Mouse (Mus musculus) hindbrain, embryonic 14.5 days (tissue): ENCODE results near the gene Gm45808. TPM values are rescaled to one million over a fixed set of nuclear protein-coding genes. Genes with fewer than 3 reads are reported as not detected.

Experiments used
- ATAC-seq: fragments of 200-750 bp; cut with Nextera tagmentation; 2 replicates; pipeline ENCODE4 v1.8.0; 2017; ENCODE audit warnings: moderate number of reproducible peaks, mild to moderate bottlenecking, moderate TSS enrichment, moderate library complexity; ENCODE audit not compliant: low FRiP score
- DNase-seq: peaks from one replicate; pipeline ENCODE4 v3.0.0-alpha.2; 2015; ENCODE audit warnings: low spot score
- H3K27ac ChIP-seq: fragments of 300-500 bp; sonication (generic); 2 replicates; pipeline ENCODE4 v1.5.1; 2014; ENCODE audit warnings: mild to moderate bottlenecking, moderate library complexity
- H3K27me3 ChIP-seq: fragments of 300-500 bp; sonication (generic); 2 replicates; pipeline ENCODE4 v1.6.1; 2014; ENCODE audit warnings: mild to moderate bottlenecking, low read length, mixed read lengths; ENCODE audit not compliant: control insufficient read depth, insufficient read depth
- H3K36me3 ChIP-seq: fragments of 300-500 bp; sonication (generic); replicated peaks from 2 replicates; pipeline ENCODE4 v1.6.1; 2014; ENCODE audit not compliant: control insufficient read depth, insufficient read depth
- H3K4me1 ChIP-seq: fragments of 300-500 bp; sonication (generic); replicated peaks from 2 replicates; pipeline ENCODE4 v1.6.1; 2014; ENCODE audit warnings: antibody characterized with exemption, low read length, mixed read lengths; ENCODE audit not compliant: control insufficient read depth, insufficient read depth
- H3K4me2 ChIP-seq: fragments of 300-500 bp; sonication (generic); replicated peaks from 2 replicates; pipeline ENCODE4 v1.6.1; 2014; ENCODE audit warnings: mild to moderate bottlenecking, moderate library complexity
- H3K4me3 ChIP-seq: fragments of 300-500 bp; sonication (generic); replicated peaks from 2 replicates; pipeline ENCODE4 v1.5.1; 2014; ENCODE audit warnings: mild to moderate bottlenecking, low read length
- H3K9ac ChIP-seq: fragments of 300-500 bp; sonication (generic); 2 replicates; pipeline ENCODE4 v1.6.1; 2014
- H3K9me3 ChIP-seq: fragments of 300-500 bp; sonication (generic); 2 replicates; pipeline ENCODE4 v1.6.1; 2016; ENCODE audit warnings: low read length; ENCODE audit not compliant: control insufficient read depth
- WGBS: fragments of 180-500 bp; shearing (Covaris S2); extraction: QIAGEN DNeasy Blood & Tissue Kit; methylation state at CpG from one replicate; pipeline ENCODE4 v1.1.7; 2014; 5-methylcytosine and 5-hydroxymethylcytosine counted together
- microRNA-seq: library from miRNA; unstranded; fragments of <30 nt; microRNA quantifications from one replicate; pipeline ENCODE4, GENCODE M21; 2016
- polyA plus RNA-seq: library from polyadenylated mRNA; unstranded; fragments of >200 nt; fragmentation: Nextera tagmentation; extraction: Ambion mirVana; gene quantifications from 2 replicates; pipeline ENCODE4 v1.2.1, GENCODE M21; 2014

Gm45808 gene
- polyA plus RNA-seq, 1 experiment from 2014 or later, result not detected

DNA sequence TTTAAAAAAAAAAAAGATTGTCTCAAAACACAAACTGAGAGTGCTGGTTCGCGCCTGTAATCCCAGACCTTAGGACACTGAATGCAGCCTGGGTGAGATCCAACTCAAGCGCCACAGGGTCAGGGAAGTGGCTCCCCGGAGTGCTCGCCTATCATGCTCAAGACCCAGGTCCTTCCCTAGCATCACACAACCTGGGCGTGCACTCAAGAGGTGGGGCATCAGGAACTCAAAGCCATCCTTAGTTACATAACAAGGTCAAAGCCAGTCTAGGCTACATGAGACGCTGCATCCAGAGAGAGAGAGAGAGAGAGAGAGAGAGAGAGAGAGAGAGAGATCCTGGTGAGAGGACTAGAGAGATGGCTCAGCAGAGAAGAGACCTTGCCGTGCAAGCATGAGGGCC is 60.1 kb downstream of the Gm45808 start:
- 0 out of 2 replicates have a peak, but pooled peaks cover 2% of the 10 kb centered on the region for H3K27me3 ChIP-seq
- no peak overlapping the region for H3K27ac ChIP-seq
- no peak overlapping the region for H3K4me2 ChIP-seq
- no peaks in the 10 kb centered on the region for H3K9me3 ChIP-seq
- ATAC-seq (no peak), DNase-seq (no peak)
- WGBS, result 94% methylated on average over 8 of the region's 8 CpGs
- H3K9ac ChIP-seq, result no peak overlapping the region
- H3K4me1 ChIP-seq, result no peaks in the 10 kb centered on the region
- H3K4me3 ChIP-seq, result no peak overlapping the region
- peaks cover 97% of the 10 kb centered on the region for H3K36me3 ChIP-seq

DNA sequence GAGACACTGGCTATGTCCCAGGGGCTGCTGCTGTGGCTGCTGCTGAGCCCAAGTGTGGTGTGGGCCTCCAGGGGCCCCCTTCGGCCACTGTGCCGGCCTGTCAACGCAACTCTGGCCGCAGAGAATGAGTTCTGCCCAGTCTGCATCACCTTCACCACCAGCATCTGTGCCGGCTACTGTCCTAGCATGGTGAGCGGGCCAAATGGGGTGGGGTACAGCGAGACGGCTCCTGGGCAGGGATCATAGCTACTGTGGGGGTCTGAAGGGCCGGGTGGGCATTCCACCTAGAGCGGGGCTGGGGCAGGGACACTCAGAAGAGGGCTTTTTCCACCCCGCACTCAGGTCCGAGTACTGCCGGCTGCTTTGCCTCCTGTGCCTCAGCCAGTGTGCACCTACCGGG is 65.4 kb downstream of the Gm45808 start:
- Histone ChIP-seq H3K27ac (no peak overlapping the region), H3K4me3 (no peak overlapping the region), H3K4me2 (no peak overlapping the region), H3K9me3 (no peaks in the 10 kb centered on the region), H3K27me3 (peaks cover 55% of the 10 kb centered on the region), H3K36me3 (peaks cover 61% of the 10 kb centered on the region), H3K9ac (no peak overlapping the region), H3K4me1 (no peaks in the 10 kb centered on the region)
- WGBS, result 91% methylated on average over 14 of the region's 14 CpGs
- DNase-seq (no peak), ATAC-seq (no peak)

DNA sequence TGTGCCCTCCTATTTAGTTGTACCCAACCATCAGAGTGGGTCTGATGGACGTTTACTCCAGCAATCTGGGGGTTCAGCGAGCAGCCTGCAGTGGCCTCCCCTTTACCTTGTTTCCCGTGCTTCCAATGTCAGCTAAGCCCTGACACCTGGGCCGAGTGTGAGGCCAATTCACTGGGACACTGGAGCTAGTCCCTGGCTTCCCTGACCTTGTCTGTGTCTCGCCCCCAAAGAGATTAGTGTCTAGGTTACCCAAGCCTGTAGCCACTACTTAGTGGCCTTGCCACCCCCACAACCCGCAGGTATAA is 66.0 kb downstream of the Gm45808 start, which contains the start of gene Lhb:
Gene Lhb (plus strand): TSS at position 206 of the 305 bp plus-strand sequence.
- H3K9me3 ChIP-seq, result no peaks in the 10 kb centered on the region
- H3K9ac ChIP-seq, result no peak within 1 kb of the TSS
- H3K4me3 ChIP-seq, result no peak within 1 kb of the TSS
- peaks cover 61% of the 10 kb centered on the region for H3K27me3 ChIP-seq
- no peaks in the 10 kb centered on the region for H3K4me1 ChIP-seq
- no peak within 1 kb of the TSS for H3K27ac ChIP-seq
- WGBS, result 59% methylated on average over 6 of the region's 6 CpGs
- H3K36me3 ChIP-seq, result peaks cover 55% of the 10 kb centered on the region
- H3K4me2 ChIP-seq, result no peak within 1 kb of the TSS
- no peak for ATAC-seq
- DNase-seq, result no peak

DNA sequence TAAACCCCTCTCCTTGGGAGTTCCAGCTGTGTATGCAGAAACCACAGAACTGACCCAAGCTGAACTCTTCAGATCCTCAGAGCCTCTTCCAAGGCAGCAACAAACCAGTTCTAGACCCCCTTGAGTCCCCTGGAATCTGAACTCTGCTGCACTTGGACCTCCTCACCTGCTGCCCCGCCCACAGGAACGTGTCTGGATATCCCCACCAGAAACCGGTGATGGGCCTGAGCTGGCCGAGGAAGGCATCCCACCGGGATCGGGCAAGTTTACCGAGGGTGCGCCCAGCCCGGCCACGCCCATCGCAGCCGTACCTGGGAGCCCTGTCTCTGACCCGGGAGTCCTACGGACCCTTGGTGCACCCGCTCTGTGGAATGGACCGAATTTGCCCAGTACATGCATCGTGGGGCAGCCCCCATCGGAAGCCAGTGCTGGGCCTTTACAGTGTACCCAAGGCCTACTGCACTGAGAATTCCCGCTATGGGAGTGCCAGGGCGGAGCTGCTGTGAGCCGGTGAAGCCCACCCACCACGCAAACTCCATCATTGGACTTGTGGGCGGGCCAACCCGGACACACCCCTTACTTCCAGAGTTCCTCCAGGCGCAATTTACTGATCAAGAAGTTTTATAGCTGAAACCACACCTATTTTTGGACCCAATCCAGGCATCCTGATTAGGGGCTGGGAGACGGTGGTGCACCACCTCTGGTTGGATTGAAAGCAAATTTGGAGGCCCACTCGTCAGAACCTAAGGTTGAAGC is 66.6 kb downstream of the Gm45808 start:
- Histone ChIP-seq H3K4me3 (no peak overlapping the region), H3K36me3 (peaks cover 50% of the 10 kb centered on the region), H3K4me1 (no peaks in the 10 kb centered on the region), H3K4me2 (no peak overlapping the region), H3K27me3 (peaks cover 67% of the 10 kb centered on the region), H3K27ac (no peak overlapping the region), H3K9me3 (no peaks in the 10 kb centered on the region), H3K9ac (no peak overlapping the region)
- ATAC-seq (no peak), DNase-seq (no peak)
- WGBS, result 12% methylated on average over 27 of the region's 27 CpGs

DNA sequence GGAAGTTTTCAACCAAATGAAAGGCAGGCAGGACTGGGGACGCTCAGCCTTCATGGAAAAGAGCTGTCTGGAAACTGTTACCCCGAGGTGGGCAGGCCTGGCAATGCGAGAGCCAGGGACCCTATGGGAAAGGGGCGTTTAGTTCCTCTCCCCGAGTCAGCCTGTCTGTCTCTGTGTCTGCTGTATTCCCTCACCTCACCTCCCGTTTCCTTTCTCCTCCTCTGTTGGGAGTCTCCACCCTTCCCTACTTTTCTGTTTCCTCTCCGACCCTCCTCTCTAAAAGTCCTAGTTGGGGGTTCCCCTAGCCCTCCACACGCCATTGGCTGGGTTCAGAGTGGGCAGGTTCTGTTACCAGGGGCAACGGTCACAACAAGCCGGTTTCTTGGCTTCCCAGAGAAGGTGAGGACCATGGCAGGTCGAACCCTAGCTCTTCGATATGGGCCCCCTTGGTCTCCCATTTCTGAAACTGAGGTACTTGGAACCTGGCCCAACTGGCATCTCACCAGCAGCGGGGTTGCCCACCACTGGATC is 68.6 kb downstream of the Gm45808 start:
- ATAC-seq (no peak), DNase-seq (no peak)
- Histone ChIP-seq H3K36me3 (peaks cover 30% of the 10 kb centered on the region), H3K9me3 (no peaks in the 10 kb centered on the region), H3K9ac (no peak overlapping the region), H3K27ac (no peak overlapping the region), H3K4me3 (no peak overlapping the region), H3K27me3 (peaks cover 87% of the 10 kb centered on the region), H3K4me1 (peaks cover 10% of the 10 kb centered on the region), H3K4me2 (no peak overlapping the region)
- 12% methylated on average over 13 of the region's 13 CpGs for WGBS

Small RNA genes within 50 kb of the gene (microRNA-seq; reads per million reads assigned to microRNA genes)
- not detected for gene Gm22133

Other genes starting within 250 kb of the Gm45808 start
- 0.94 and 1.2 TPM in 2 replicates for gene Cd37, start 247.7 kb downstream of the Gm45808 start, polyA plus RNA-seq
- 0.33 and 0.67 TPM in 2 replicates for gene Slc6a16, start 245.7 kb downstream of the Gm45808 start, polyA plus RNA-seq
- gene Slc6a21, start 209.3 kb downstream of the Gm45808 start, polyA plus RNA-seq, result not detected in 2 replicates
- 7.8 and 9.3 TPM in 2 replicates for gene Trpm4, start 153.0 kb downstream of the Gm45808 start, polyA plus RNA-seq
- gene Hrc, start 151.5 kb downstream of the Gm45808 start, polyA plus RNA-seq, result 0.20 and 0.41 TPM in 2 replicates
- gene Ppfia3, start 119.8 kb downstream of the Gm45808 start, polyA plus RNA-seq, result 29.8 and 32.3 TPM in 2 replicates
- gene Lin7b, start 116.2 kb downstream of the Gm45808 start, polyA plus RNA-seq, result 34.8 and 37.9 TPM in 2 replicates
- 61.4 and 72.3 TPM in 2 replicates for gene Snrnp70, start 91.1 kb downstream of the Gm45808 start, polyA plus RNA-seq
- not detected in 2 replicates for gene Kcna7, start 81.2 kb downstream of the Gm45808 start, polyA plus RNA-seq
- 0.13 TPM in 1 of 2 replicates, not detected in the other for gene Ntf5, start 73.1 kb downstream of the Gm45808 start, polyA plus RNA-seq
- gene Lhb, start 66.0 kb downstream of the Gm45808 start, polyA plus RNA-seq, result 1.2 and 2.0 TPM in 2 replicates
- gene Gys1, start 52.0 kb downstream of the Gm45808 start, polyA plus RNA-seq, result 17.8 and 21.6 TPM in 2 replicates
- 83.9 and 93.5 TPM in 2 replicates for gene Ruvbl2, start 48.7 kb downstream of the Gm45808 start, polyA plus RNA-seq
- 4,936 and 5,483 TPM in 2 replicates for gene Ftl1, start 26.9 kb downstream of the Gm45808 start, polyA plus RNA-seq
- 182 and 190 TPM in 2 replicates for gene Bax, start 19.9 kb downstream of the Gm45808 start, polyA plus RNA-seq
- gene Tulp2, start 4.9 kb downstream of the Gm45808 start, polyA plus RNA-seq, result 0.13 and 0.35 TPM in 2 replicates
- 2.8 and 3.6 TPM in 2 replicates for gene Dhdh, start 2.0 kb upstream of the Gm45808 start, polyA plus RNA-seq
- 121 and 122 TPM in 2 replicates for gene Nucb1, start 23.6 kb upstream of the Gm45808 start, polyA plus RNA-seq
- gene Ppp1r15a, start 39.5 kb upstream of the Gm45808 start, polyA plus RNA-seq, result 12.9 and 13.0 TPM in 2 replicates
- 1.4 and 2.3 TPM in 2 replicates for gene Plekha4, start 39.5 kb upstream of the Gm45808 start, polyA plus RNA-seq
- 0.25 TPM in 1 of 2 replicates, not detected in the other for gene Hsd17b14, start 68.1 kb upstream of the Gm45808 start, polyA plus RNA-seq
- gene Bcat2, start 83.3 kb upstream of the Gm45808 start, polyA plus RNA-seq, result 17.4 and 19.0 TPM in 2 replicates
- gene Fgf21, start 128.7 kb upstream of the Gm45808 start, polyA plus RNA-seq, result not detected in 2 replicates
- gene Fut1, start 130.5 kb upstream of the Gm45808 start, polyA plus RNA-seq, result not detected in 2 replicates
- not detected in 2 replicates for gene Izumo1, start 135.0 kb upstream of the Gm45808 start, polyA plus RNA-seq
- gene Rasip1, start 140.7 kb upstream of the Gm45808 start, polyA plus RNA-seq, result 17.2 and 18.3 TPM in 2 replicates
- gene Mamstr, start 153.2 kb upstream of the Gm45808 start, polyA plus RNA-seq, result 3.0 and 3.1 TPM in 2 replicates
- gene Fut2, start 179.6 kb upstream of the Gm45808 start, polyA plus RNA-seq, result 0.07 and 0.11 TPM in 2 replicates
- 1.0 and 1.3 TPM in 2 replicates for gene Ntn5, start 197.2 kb upstream of the Gm45808 start, polyA plus RNA-seq
- gene Sec1, start 207.6 kb upstream of the Gm45808 start, polyA plus RNA-seq, result 0.22 and 0.40 TPM in 2 replicates
- gene Car11, start 213.0 kb upstream of the Gm45808 start, polyA plus RNA-seq, result 28.2 and 29.0 TPM in 2 replicates
- 3.5 and 3.9 TPM in 2 replicates for gene Dbp, start 218.3 kb upstream of the Gm45808 start, polyA plus RNA-seq
- gene Rpl18, start 228.6 kb upstream of the Gm45808 start, polyA plus RNA-seq, result 578 and 674 TPM in 2 replicates
- gene Sphk2, start 231.2 kb upstream of the Gm45808 start, polyA plus RNA-seq, result 16.7 and 20.0 TPM in 2 replicates
- 0.17 TPM in 1 of 2 replicates, not detected in the other for gene Fam83e, start 234.4 kb upstream of the Gm45808 start, polyA plus RNA-seq
- gene Spaca4, start 239.0 kb upstream of the Gm45808 start, polyA plus RNA-seq, result not detected in 2 replicates